Mouse (Mus musculus) embryonic facial prominence, embryonic 12.5 days (tissue): ENCODE measurements around the gene Lrrc75a. TPM values are rescaled to one million over a fixed set of nuclear protein-coding genes. Genes with fewer than 3 reads are reported as not detected.

ENCODE experiments used
- ATAC-seq: fragments of 200-750 bp; cut with Nextera tagmentation; 2 replicates; pipeline ENCODE4 v1.8.0; 2017; ENCODE audit not compliant: insufficient number of reproducible peaks, insufficient read depth, low FRiP score, low TSS enrichment
- H3K27ac ChIP-seq: fragments of 300-500 bp; sonication (generic); 2 replicates; pipeline ENCODE4 v1.5.1; 2016; ENCODE audit warnings: mild to moderate bottlenecking
- H3K27me3 ChIP-seq: fragments of 300-500 bp; sonication (generic); 2 replicates; pipeline ENCODE4 v1.6.1; 2016; ENCODE audit warnings: mild to moderate bottlenecking, moderate library complexity
- H3K36me3 ChIP-seq: fragments of 300-500 bp; sonication (generic); 2 replicates; pipeline ENCODE4 v1.6.1; 2016; ENCODE audit warnings: mild to moderate bottlenecking
- H3K4me1 ChIP-seq: fragments of 300-500 bp; sonication (generic); 2 replicates; pipeline ENCODE4 v1.6.1; 2016
- H3K4me2 ChIP-seq: fragments of 300-500 bp; sonication (generic); replicated peaks from 2 replicates; pipeline ENCODE4 v1.6.1; 2016; ENCODE audit warnings: mild to moderate bottlenecking, moderate library complexity
- H3K4me3 ChIP-seq: fragments of 300-500 bp; sonication (generic); 2 replicates; pipeline ENCODE4 v1.5.1; 2016; ENCODE audit warnings: mild to moderate bottlenecking
- H3K9ac ChIP-seq: fragments of 300-500 bp; sonication (generic); 2 replicates; pipeline ENCODE4 v1.6.1; 2016; ENCODE audit warnings: mild to moderate bottlenecking, moderate library complexity
- H3K9me3 ChIP-seq: fragments of 300-500 bp; sonication (generic); 2 replicates; pipeline ENCODE4 v1.6.1; 2016; ENCODE audit warnings: mild to moderate bottlenecking, moderate library complexity
- WGBS: fragments of 180-500 bp; shearing (Covaris S2); methylation state at CpG from one replicate; pipeline ENCODE4 v1.1.7; 2016; 5-methylcytosine and 5-hydroxymethylcytosine counted together
- polyA plus RNA-seq: library from polyadenylated mRNA; unstranded; fragments of >200 nt; fragmentation: Nextera tagmentation; extraction: Ambion mirVana; gene quantifications from 2 replicates; pipeline ENCODE4 v1.2.1, GENCODE M21; 2016

The Lrrc75a gene
- polyA plus RNA-seq, 1 experiment from 2014 or later: 22.6 TPM

- 7% methylated on average over 27 of the region's 27 CpGs for WGBS
- H3K9me3 ChIP-seq: no peaks in the 10 kb centered on the region
- H3K4me2 ChIP-seq: peak overlapping the region; percentile 99
- H3K4me1 ChIP-seq: peaks cover 11% of the 10 kb centered on the region
- H3K4me3 ChIP-seq: peak overlapping the region; percentile 51
- peak overlapping the region; percentile 54 for H3K9ac ChIP-seq
- H3K27ac ChIP-seq: 0 out of 2 replicates have a peak overlapping the region, but pooled peaks have one; percentile 57
- H3K27me3 ChIP-seq: peaks cover 5% of the 10 kb centered on the region; the same call in 1 of the 2 replicates
- no peaks in the 10 kb centered on the region for H3K36me3 ChIP-seq
- 0 out of 2 replicates have a peak, but pooled peaks have one; percentile 43 for ATAC-seq
Measured at GRCm38 (mm10) chr11:62575659-62576438, 72.5 kb downstream of the Lrrc75a start.

- WGBS: 2% methylated on average over 9 of the region's 9 CpGs
- Histone ChIP-seq H3K4me3 (peak overlapping the region; percentile 51), H3K9me3 (no peaks in the 10 kb centered on the region), H3K9ac (peak overlapping the region; percentile 54), H3K4me1 (peaks cover 11% of the 10 kb centered on the region), H3K36me3 (no peaks in the 10 kb centered on the region), H3K4me2 (peak overlapping the region; percentile 99), H3K27ac (0 out of 2 replicates have a peak overlapping the region, but pooled peaks have one; percentile 57), H3K27me3 (peaks cover 5% of the 10 kb centered on the region; the same call in 1 of the 2 replicates)
- peak; percentile 54; the same call in 1 of the 2 replicates for ATAC-seq
Measured at GRCm38 (mm10) chr11:62575297-62575658, 73.0 kb downstream of the Lrrc75a start.

- 73% methylated on average over 4 of the region's 4 CpGs for WGBS
- H3K27ac ChIP-seq: no peak overlapping the region
- H3K4me1 ChIP-seq: peaks cover 11% of the 10 kb centered on the region
- H3K27me3 ChIP-seq: peaks cover 5% of the 10 kb centered on the region; the same call in 1 of the 2 replicates
- H3K36me3 ChIP-seq: no peaks in the 10 kb centered on the region
- H3K9me3 ChIP-seq: no peaks in the 10 kb centered on the region
- no peak overlapping the region for H3K4me3 ChIP-seq
- ATAC-seq: no peak
- H3K4me2 ChIP-seq: no peak overlapping the region
- H3K9ac ChIP-seq: no peak overlapping the region
Measured at GRCm38 (mm10) chr11:62574703-62575085, 73.6 kb downstream of the Lrrc75a start.

- Histone ChIP-seq H3K36me3 (no peaks in the 10 kb centered on the region), H3K27me3 (peaks cover 5% of the 10 kb centered on the region; the same call in 1 of the 2 replicates), H3K27ac (no peak within 1 kb of the TSS), H3K4me3 (peak within 1 kb of the TSS; percentile 51), H3K4me1 (peaks cover 11% of the 10 kb centered on the region), H3K9me3 (no peaks in the 10 kb centered on the region), H3K9ac (peak within 1 kb of the TSS; percentile 54; the same call in 1 of the 2 replicates), H3K4me2 (peak within 1 kb of the TSS; percentile 99)
- WGBS: 82% methylated on average over 6 of the region's 6 CpGs
- ATAC-seq: no peak
Measured at GRCm38 (mm10) chr11:62573959-62574702, 74.2 kb downstream of the Lrrc75a start, which contains the start of gene Trpv2. Gene Trpv2, plus strand, starts transcription at chr11:62574486.

- Histone ChIP-seq H3K27ac (no peak overlapping the region), H3K4me1 (no peaks in the 10 kb centered on the region), H3K27me3 (no peaks in the 10 kb centered on the region), H3K4me2 (no peak overlapping the region), H3K9ac (no peak overlapping the region), H3K4me3 (no peak overlapping the region), H3K36me3 (no peaks in the 10 kb centered on the region), H3K9me3 (no peaks in the 10 kb centered on the region)
- WGBS: 63% methylated on average over 3 of the region's 3 CpGs
- ATAC-seq: no peak
Measured at GRCm38 (mm10) chr11:62568300-62568699, 80.0 kb downstream of the Lrrc75a start.

GRCm38 (mm10) chr11:62566211-62566610 lies 82.1 kb downstream of the Lrrc75a start:
- H3K4me1 ChIP-seq: no peaks in the 10 kb centered on the region
- H3K36me3 ChIP-seq: no peaks in the 10 kb centered on the region
- no peaks in the 10 kb centered on the region for H3K9me3 ChIP-seq
- WGBS: 70% methylated on average over 1 of the region's 1 CpGs
- no peak overlapping the region for H3K4me2 ChIP-seq
- no peak overlapping the region for H3K9ac ChIP-seq
- ATAC-seq: no peak
- no peak overlapping the region for H3K4me3 ChIP-seq
- H3K27ac ChIP-seq: no peak overlapping the region
- no peaks in the 10 kb centered on the region for H3K27me3 ChIP-seq

- Histone ChIP-seq H3K4me2 (no peak overlapping the region), H3K27me3 (no peaks in the 10 kb centered on the region), H3K9me3 (no peaks in the 10 kb centered on the region), H3K9ac (no peak overlapping the region), H3K4me3 (no peak overlapping the region), H3K36me3 (no peaks in the 10 kb centered on the region), H3K4me1 (no peaks in the 10 kb centered on the region), H3K27ac (no peak overlapping the region)
- 59% methylated on average over 7 of the region's 7 CpGs for WGBS
- ATAC-seq: peak; percentile 52; the same call in 1 of the 2 replicates
Measured at GRCm38 (mm10) chr11:62565747-62566146, 82.6 kb downstream of the Lrrc75a start.

GRCm38 (mm10) chr11:62563590-62563989 lies 84.7 kb downstream of the Lrrc75a start:
- H3K4me2 ChIP-seq: no peak overlapping the region
- no peaks in the 10 kb centered on the region for H3K9me3 ChIP-seq
- no peak overlapping the region for H3K9ac ChIP-seq
- H3K36me3 ChIP-seq: no peaks in the 10 kb centered on the region
- no peak overlapping the region for H3K27ac ChIP-seq
- no peaks in the 10 kb centered on the region for H3K4me1 ChIP-seq
- no peak overlapping the region for H3K4me3 ChIP-seq
- WGBS: 84% methylated on average over 2 of the region's 2 CpGs
- ATAC-seq: no peak
- H3K27me3 ChIP-seq: no peaks in the 10 kb centered on the region

- Histone ChIP-seq H3K27me3 (no peaks in the 10 kb centered on the region), H3K4me1 (no peaks in the 10 kb centered on the region), H3K9me3 (no peaks in the 10 kb centered on the region), H3K4me2 (peak overlapping the region; percentile 50), H3K4me3 (peak overlapping the region; percentile 28), H3K27ac (no peak overlapping the region), H3K36me3 (no peaks in the 10 kb centered on the region), H3K9ac (no peak overlapping the region)
- ATAC-seq: no peak
- WGBS: 27% methylated on average over 43 of the region's 43 CpGs
Measured at GRCm38 (mm10) chr11:62560463-62561016, 87.8 kb downstream of the Lrrc75a start.

GRCm38 (mm10) chr11:62558961-62559646 lies 89.2 kb downstream of the Lrrc75a start:
- ATAC-seq: no peak
- Histone ChIP-seq H3K9ac (no peak overlapping the region), H3K4me3 (no peak overlapping the region), H3K27ac (no peak overlapping the region), H3K36me3 (peaks cover 12% of the 10 kb centered on the region), H3K4me2 (no peak overlapping the region), H3K9me3 (no peaks in the 10 kb centered on the region), H3K4me1 (peaks cover 8% of the 10 kb centered on the region), H3K27me3 (no peaks in the 10 kb centered on the region)
- WGBS: 49% methylated on average over 6 of the region's 6 CpGs

GRCm38 (mm10) chr11:62558152-62558551 lies 90.2 kb downstream of the Lrrc75a start:
- WGBS: 41% methylated on average over 2 of the region's 2 CpGs
- no peak overlapping the region for H3K9ac ChIP-seq
- ATAC-seq: no peak

More at GRCm38 (mm10) chr11:62558152-62558551, 90.2 kb downstream of the Lrrc75a start:
- no peak overlapping the region for H3K27ac ChIP-seq
- no peaks in the 10 kb centered on the region for H3K27me3 ChIP-seq
- H3K9me3 ChIP-seq: no peaks in the 10 kb centered on the region
- peaks cover 20% of the 10 kb centered on the region for H3K36me3 ChIP-seq
- peaks cover 18% of the 10 kb centered on the region for H3K4me1 ChIP-seq
- H3K4me2 ChIP-seq: no peak overlapping the region
- no peak overlapping the region for H3K4me3 ChIP-seq
